Mouse (Mus musculus): Measurements from ENCODE around the gene Vcan.
"Not testable (repeated sequence)": the region's sequence is repeated elsewhere in the genome, so short reads cannot be mapped to it uniquely, and the experiment has no call there.

The Vcan gene

GRCm38 (mm10) chr13:89741766-89742685 lies at the start of gene Vcan:
Gene Vcan (minus strand): TSS chr13:89742509.
- DNase-seq, result peak; percentile 38

GRCm38 (mm10) chr13:89791475-89791874 lies 49.2 kb upstream of the Vcan start:
- DNase-seq, result no peak

GRCm38 (mm10) chr13:89782886-89783285 lies 40.6 kb upstream of the Vcan start:
- no peak for DNase-seq

- DNase-seq, result no peak
Observed at GRCm38 (mm10) chr13:89780276-89780675, 38.0 kb upstream of the Vcan start.

- DNase-seq, result peak; percentile 19
Observed at GRCm38 (mm10) chr13:89779208-89779911, 37.1 kb upstream of the Vcan start.

GRCm38 (mm10) chr13:89777764-89778163 lies 35.5 kb upstream of the Vcan start:
- DNase-seq, result no peak

- no peak for DNase-seq
Observed at GRCm38 (mm10) chr13:89777146-89777545, 34.8 kb upstream of the Vcan start.

- no peak for DNase-seq
Observed at GRCm38 (mm10) chr13:89766551-89766950, 24.2 kb upstream of the Vcan start.

- no peak for DNase-seq
Observed at GRCm38 (mm10) chr13:89765966-89766365, 23.7 kb upstream of the Vcan start.

GRCm38 (mm10) chr13:89762339-89762738 lies 20.0 kb upstream of the Vcan start:
- no peak for DNase-seq

GRCm38 (mm10) chr13:89756347-89756746 lies 14.0 kb upstream of the Vcan start:
- no peak for DNase-seq

- DNase-seq, result not testable (repeated sequence)
Observed at GRCm38 (mm10) chr13:89750562-89750961, 8.3 kb upstream of the Vcan start.

- no peak for DNase-seq
Observed at GRCm38 (mm10) chr13:89743201-89743600, 892 bp upstream of the Vcan start.

- peak; percentile 3 for DNase-seq
Observed at GRCm38 (mm10) chr13:89742686-89743200, 434 bp upstream of the Vcan start.

- no peak for DNase-seq
Observed at GRCm38 (mm10) chr13:89741116-89741551, 1.2 kb downstream of the Vcan start.

GRCm38 (mm10) chr13:89740243-89741115 lies 1.8 kb downstream of the Vcan start:
- DNase-seq, result peak; percentile 68

GRCm38 (mm10) chr13:89739696-89740242 lies 2.5 kb downstream of the Vcan start:
- DNase-seq, result no peak

- DNase-seq, result peak; percentile 58
Observed at GRCm38 (mm10) chr13:89738776-89739695, 3.3 kb downstream of the Vcan start.

GRCm38 (mm10) chr13:89738275-89738674 lies 4.0 kb downstream of the Vcan start:
- no peak for DNase-seq

- DNase-seq, result no peak
Observed at GRCm38 (mm10) chr13:89735111-89735510, 7.2 kb downstream of the Vcan start.

GRCm38 (mm10) chr13:89726492-89726891 lies 15.8 kb downstream of the Vcan start:
- no peak for DNase-seq
